Mouse (Mus musculus) stomach, postnatal 0 days (tissue): ENCODE measurements around the gene Mta2.

ENCODE experiments used
- CTCF ChIP-seq: IDR thresholded peaks from 2 replicates; pipeline ENCODE4 v1.5.1; 2016; ENCODE audit warnings: antibody characterized with exemption, low read depth, mild to moderate bottlenecking, moderate library complexity
- EP300 ChIP-seq: optimal IDR thresholded peaks from 2 replicates; pipeline ENCODE3; 2016; ENCODE audit warnings: antibody characterized with exemption

GRCm38 (mm10) chr19:8897865-8898495, 43.7 kb upstream of the Mta2 start, which contains the start of gene Ganab:
- peak; percentile 12; the same call in 1 of the 2 replicates for TF ChIP-seq CTCF
- TF ChIP-seq EP300: peak; percentile 42
